ENCODE assay signal across 29 mouse cellular contexts in the genomic region with DNA sequence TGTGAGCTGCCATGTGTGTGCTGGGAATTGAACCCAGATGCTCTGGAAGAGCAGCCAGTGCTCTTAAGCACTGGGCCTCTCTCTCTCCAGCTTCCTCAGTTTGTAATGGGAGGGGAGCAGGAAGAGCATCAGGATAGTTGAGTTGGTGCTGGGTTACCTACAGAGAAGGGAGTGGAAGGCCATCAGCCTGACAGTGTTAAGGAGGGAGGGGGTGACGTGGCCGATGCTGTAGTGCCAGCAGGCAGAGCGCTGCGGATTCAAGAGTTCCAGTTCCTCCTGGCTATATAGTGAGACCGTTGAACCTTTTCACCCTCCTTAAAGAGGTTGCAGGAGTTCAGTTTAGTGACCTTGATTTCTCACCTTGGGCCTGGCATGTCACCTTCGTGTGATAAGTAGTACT. TPM values are rescaled to one million over a fixed set of nuclear protein-coding genes. Genes with fewer than 3 reads are reported as not detected.
A peak's percentile ranks its signal among the peaks of the same experiment; 100 is the strongest.
DNase-seq lines count a peak whose midpoint lies in the region; ATAC-seq and TF ChIP-seq lines count a peak whose summit lies in the region.
"Had no signal": no experiment of that assay in that cellular context is flagged by ENCODE, and none has a peak within 500 bp of the region (broad histone marks: within the 10 kb centered on the region; RNA-seq: fewer than 3 reads in every experiment).

No protein-coding gene starts in this region.

- TF ChIP-seq CTCF in ES-Bruce4 (IDR thresholded peaks at IDR 0.05; ENCODE audit: low read depth, low read length), result no peak

- 59% methylated on average over 6 of the region's 6 CpGs for WGBS in heart, embryonic 12.5 days
- 75% methylated on average over 6 of the region's 6 CpGs for WGBS in intestine, embryonic 16.5 days
- WGBS in intestine, embryonic 15.5 days, result 77% methylated on average over 6 of the region's 6 CpGs

- H3K9me3 ChIP-seq in heart, embryonic 12.5 days (replicated peaks), result no peaks in the 10 kb centered on the region
- no peaks in the 10 kb centered on the region for H3K9me3 ChIP-seq in intestine, embryonic 16.5 days (ENCODE audit: control insufficient read depth, low read length)
- no peaks in the 10 kb centered on the region for H3K9me3 ChIP-seq in intestine, embryonic 15.5 days
- H3K9me3 ChIP-seq in ES-Bruce4 (replicated peaks; ENCODE audit: control insufficient read depth, insufficient read depth, low read length, poor library complexity, severe bottlenecking), result no peaks in the 10 kb centered on the region
- H3K9me3 ChIP-seq: forebrain, embryonic 15.5 days; hindbrain, embryonic 13.5 days; midbrain, embryonic 10.5 days; neural tube, embryonic 13.5 days had no signal

- H3K9ac ChIP-seq in heart, embryonic 12.5 days, result no peak overlapping the region
- H3K9ac ChIP-seq in intestine, embryonic 16.5 days (ENCODE audit: low read depth, low read length), result no peak overlapping the region
- no peak overlapping the region for H3K9ac ChIP-seq in intestine, embryonic 15.5 days
- no peak overlapping the region for H3K9ac ChIP-seq in ES-Bruce4 (ENCODE audit: low read depth, poor library complexity, severe bottlenecking)
- H3K9ac ChIP-seq: forebrain, embryonic 15.5 days; hindbrain, embryonic 13.5 days; liver, postnatal 0 days; neural tube, embryonic 13.5 days had no signal

- TF ChIP-seq EP300 in ES-Bruce4 (IDR thresholded peaks at IDR 0.05; ENCODE audit: insufficient read depth, low read depth, low read length), result no peak

- no peak overlapping the region for H3K4me3 ChIP-seq in heart, embryonic 12.5 days
- H3K4me3 ChIP-seq in intestine, embryonic 16.5 days (ENCODE audit: low read length), result no peak overlapping the region
- no peak overlapping the region for H3K4me3 ChIP-seq in intestine, embryonic 15.5 days (replicated peaks)
- H3K4me3 ChIP-seq in ES-Bruce4 (ENCODE audit: low read depth, low read length), result no peak overlapping the region
- H3K4me3 ChIP-seq: forebrain, embryonic 15.5 days; hindbrain, embryonic 13.5 days; left cerebral cortex, adult 2 months; midbrain, embryonic 10.5 days; myocyte; neural tube, embryonic 13.5 days had no signal

- no peaks in the 10 kb centered on the region for H3K27me3 ChIP-seq in heart, embryonic 12.5 days (replicated peaks)
- no peaks in the 10 kb centered on the region for H3K27me3 ChIP-seq in intestine, embryonic 16.5 days (replicated peaks; ENCODE audit: control insufficient read depth, insufficient read depth, low read length)
- no peaks in the 10 kb centered on the region for H3K27me3 ChIP-seq in intestine, embryonic 15.5 days (replicated peaks)
- no peaks in the 10 kb centered on the region for H3K27me3 ChIP-seq in ES-Bruce4 (ENCODE audit: control insufficient read depth, insufficient read depth, low read length, poor library complexity, severe bottlenecking)
- H3K27me3 ChIP-seq: CH12.LX; forebrain, embryonic 15.5 days; hindbrain, embryonic 13.5 days; neural tube, embryonic 13.5 days had no signal

- H3K4me2 ChIP-seq in heart, embryonic 12.5 days, result no peak overlapping the region
- no peak overlapping the region for H3K4me2 ChIP-seq in intestine, embryonic 16.5 days (ENCODE audit: low read depth, low read length)
- no peak overlapping the region for H3K4me2 ChIP-seq in intestine, embryonic 15.5 days (replicated peaks)
- H3K4me2 ChIP-seq: forebrain, embryonic 15.5 days; hindbrain, embryonic 13.5 days; neural tube, embryonic 13.5 days had no signal

- H3K4me1 ChIP-seq in heart, embryonic 12.5 days (replicated peaks), result peaks cover 58% of the 10 kb centered on the region
- H3K4me1 ChIP-seq in intestine, embryonic 16.5 days (ENCODE audit: control insufficient read depth, insufficient read depth, low read length), result peaks cover 39% of the 10 kb centered on the region
- peaks cover 20% of the 10 kb centered on the region for H3K4me1 ChIP-seq in intestine, embryonic 15.5 days (replicated peaks)
- peaks cover 6% of the 10 kb centered on the region for H3K4me1 ChIP-seq in ES-Bruce4 (ENCODE audit: control insufficient read depth, insufficient read depth, low read length)

- H3K27ac ChIP-seq in heart, embryonic 12.5 days (ENCODE audit: poor library complexity, severe bottlenecking), result peak overlapping the region; percentile 70
- no peak overlapping the region for H3K27ac ChIP-seq in intestine, embryonic 16.5 days (ENCODE audit: low read length)
- no peak overlapping the region for H3K27ac ChIP-seq in intestine, embryonic 15.5 days
- H3K27ac ChIP-seq in ES-Bruce4 (ENCODE audit: insufficient read depth, low read length), result peak overlapping the region; percentile 5; the same call in 1 of the 2 replicates
- H3K27ac ChIP-seq: forebrain, embryonic 15.5 days; hindbrain, embryonic 13.5 days; left cerebral cortex, adult 2 months; macrophage; midbrain, embryonic 10.5 days; neural tube, embryonic 13.5 days had no signal

- H3K36me3 ChIP-seq in heart, embryonic 12.5 days, result no peaks in the 10 kb centered on the region; the same call in 1 of the 2 replicates
- no peaks in the 10 kb centered on the region for H3K36me3 ChIP-seq in intestine, embryonic 16.5 days (ENCODE audit: control insufficient read depth, insufficient read depth, low read length)
- no peaks in the 10 kb centered on the region for H3K36me3 ChIP-seq in intestine, embryonic 15.5 days
- H3K36me3 ChIP-seq in ES-Bruce4 (ENCODE audit: control insufficient read depth, insufficient read depth, low read length, poor library complexity, severe bottlenecking), result no peaks in the 10 kb centered on the region
- H3K36me3 ChIP-seq: forebrain, embryonic 15.5 days; hindbrain, embryonic 13.5 days; midbrain, embryonic 10.5 days; neural tube, embryonic 13.5 days had no signal

- no peak for TF ChIP-seq POLR2A in ES-Bruce4 (IDR thresholded peaks at IDR 0.05; ENCODE audit: insufficient read depth, low read length)

- ATAC-seq in heart, embryonic 12.5 days (ENCODE audit: insufficient number of reproducible peaks, low FRiP score), result no peak
- peak; percentile 26; the same call in 1 of the 2 replicates for ATAC-seq in intestine, embryonic 16.5 days
- ATAC-seq in intestine, embryonic 15.5 days, result no peak
- ATAC-seq: forebrain, embryonic 15.5 days; liver, postnatal 0 days; lung, postnatal 0 days; midbrain, embryonic 16.5 days had no signal

- no peak for DNase-seq in heart, adult 8-10 months (ENCODE audit: low spot score)
- DNase-seq in R1 (ENCODE audit: low read depth, low spot score), result peak; percentile 57
- DNase-seq in thymus, postnatal 14 days, result no peak
- DNase-seq: adrenal gland, postnatal 14 days; B cell, adult 2 months; cerebellum, adult 2 months; cerebellum, postnatal 25 days; gastrocnemius, postnatal 14 days; heart, postnatal 14 days; kidney, adult 9 months; kidney, postnatal 4 days; layer of hippocampus, adult 9-11 months; liver; liver, postnatal 0 days; thymus, postnatal 4 days had no signal

RNA-seq across cellular contexts. Expression of a gene that starts 18.3 kb away (rescaled TPM):
- polyA plus RNA-seq in heart, embryonic 12.5 days (2016; fragmentation: Nextera tagmentation; extraction: Ambion mirVana), result 13.9 and 15.0 TPM in 2 replicates
- total RNA-seq in heart, adult 8-10 months (2022), result 10 to 100 TPM; 62.0 to 81.1 (median 73.3) TPM
- polyA plus RNA-seq in intestine, embryonic 16.5 days (2015; fragmentation: Nextera tagmentation; extraction: Ambion mirVana), result 5.1 and 5.2 TPM in 2 replicates
- 12.4 and 13.2 TPM in 2 replicates for polyA plus RNA-seq in intestine, embryonic 15.5 days (2015; fragmentation: Nextera tagmentation; extraction: Ambion mirVana)
- 23.2 and 28.1 TPM in 2 replicates for polyA plus RNA-seq in ES-Bruce4 (2011; ENCODE audit: insufficient read depth, insufficient read length, low read depth, missing spikeins)

RNA-seq across cellular contexts. Expression of a gene that starts 18.5 kb away (rescaled TPM):
- polyA plus RNA-seq in heart, embryonic 12.5 days (2016; fragmentation: Nextera tagmentation; extraction: Ambion mirVana), result 173 and 175 TPM in 2 replicates
- 10 to 100 TPM; 44.4 to 54.1 (median 49.2) TPM for total RNA-seq in heart, adult 8-10 months (2022)
- polyA plus RNA-seq in intestine, embryonic 16.5 days (2015; fragmentation: Nextera tagmentation; extraction: Ambion mirVana), result 123 and 137 TPM in 2 replicates
- polyA plus RNA-seq in intestine, embryonic 15.5 days (2015; fragmentation: Nextera tagmentation; extraction: Ambion mirVana), result 137 and 141 TPM in 2 replicates
- polyA plus RNA-seq in ES-Bruce4 (2011; ENCODE audit: insufficient read depth, insufficient read length, low read depth, missing spikeins), result 76.6 and 77.0 TPM in 2 replicates

Comparison
In these comparisons a context has a peak if more than half of its experiments do, and no peak if none do; other contexts are left out.
1. H3K27ac ChIP-seq: peak in heart, embryonic 12.5 days (single experiment) and ES-Bruce4 (single experiment); none in intestine, embryonic 16.5 days (single experiment) and intestine, embryonic 15.5 days (single experiment).